Mouse (Mus musculus) neural tube, embryonic 15.5 days (tissue): ENCODE data around the gene Klhdc7b. TPM values are rescaled to one million over a fixed set of nuclear protein-coding genes. Genes with fewer than 3 reads are reported as not detected.

Experiments
- ATAC-seq: fragments of 200-750 bp; cut with Nextera tagmentation; 2 replicates; pipeline ENCODE4 v1.8.0; 2017; ENCODE audit warnings: mild to moderate bottlenecking, moderate TSS enrichment, moderate library complexity; ENCODE audit not compliant: low FRiP score
- H3K27ac ChIP-seq: fragments of 300-500 bp; sonication (generic); replicated peaks from 2 replicates; pipeline ENCODE4 v1.5.1; 2015; ENCODE audit warnings: mild to moderate bottlenecking, inconsistent platforms
- H3K27me3 ChIP-seq: fragments of 300-500 bp; sonication (generic); replicated peaks from 2 replicates; pipeline ENCODE4 v1.6.1; 2015; ENCODE audit warnings: inconsistent platforms
- H3K36me3 ChIP-seq: fragments of 300-500 bp; sonication (generic); 2 replicates; pipeline ENCODE4 v1.6.1; 2015; ENCODE audit warnings: inconsistent platforms
- H3K4me1 ChIP-seq: fragments of 300-500 bp; sonication (generic); 2 replicates; pipeline ENCODE4 v1.6.1; 2015; ENCODE audit warnings: inconsistent platforms
- H3K4me2 ChIP-seq: fragments of 300-500 bp; sonication (generic); 2 replicates; pipeline ENCODE4 v1.6.1; 2015; ENCODE audit warnings: inconsistent platforms, mild to moderate bottlenecking, moderate library complexity
- H3K4me3 ChIP-seq: fragments of 300-500 bp; sonication (generic); replicated peaks from 2 replicates; pipeline ENCODE4 v1.5.1; 2015; ENCODE audit warnings: mild to moderate bottlenecking, inconsistent platforms
- H3K9ac ChIP-seq: fragments of 300-500 bp; sonication (generic); replicated peaks from 2 replicates; pipeline ENCODE4 v1.6.1; 2015; ENCODE audit warnings: mild to moderate bottlenecking, inconsistent platforms
- H3K9me3 ChIP-seq: fragments of 300-500 bp; sonication (generic); replicated peaks from 2 replicates; pipeline ENCODE4 v1.6.1; 2016; ENCODE audit warnings: inconsistent platforms
- WGBS: fragments of 180-500 bp; shearing (Covaris S2); methylation state at CpG from one replicate; pipeline ENCODE4 v1.1.7; 2015; ENCODE audit warnings: mixed read lengths; 5-methylcytosine and 5-hydroxymethylcytosine counted together
- polyA plus RNA-seq: library from polyadenylated mRNA; unstranded; fragments of >200 nt; fragmentation: Nextera tagmentation; extraction: Ambion mirVana; gene quantifications from 2 replicates; pipeline ENCODE4 v1.2.1, GENCODE M21; 2015

Klhdc7b gene
- polyA plus RNA-seq, 1 experiment from 2014 or later = 0.05 TPM

DNA sequence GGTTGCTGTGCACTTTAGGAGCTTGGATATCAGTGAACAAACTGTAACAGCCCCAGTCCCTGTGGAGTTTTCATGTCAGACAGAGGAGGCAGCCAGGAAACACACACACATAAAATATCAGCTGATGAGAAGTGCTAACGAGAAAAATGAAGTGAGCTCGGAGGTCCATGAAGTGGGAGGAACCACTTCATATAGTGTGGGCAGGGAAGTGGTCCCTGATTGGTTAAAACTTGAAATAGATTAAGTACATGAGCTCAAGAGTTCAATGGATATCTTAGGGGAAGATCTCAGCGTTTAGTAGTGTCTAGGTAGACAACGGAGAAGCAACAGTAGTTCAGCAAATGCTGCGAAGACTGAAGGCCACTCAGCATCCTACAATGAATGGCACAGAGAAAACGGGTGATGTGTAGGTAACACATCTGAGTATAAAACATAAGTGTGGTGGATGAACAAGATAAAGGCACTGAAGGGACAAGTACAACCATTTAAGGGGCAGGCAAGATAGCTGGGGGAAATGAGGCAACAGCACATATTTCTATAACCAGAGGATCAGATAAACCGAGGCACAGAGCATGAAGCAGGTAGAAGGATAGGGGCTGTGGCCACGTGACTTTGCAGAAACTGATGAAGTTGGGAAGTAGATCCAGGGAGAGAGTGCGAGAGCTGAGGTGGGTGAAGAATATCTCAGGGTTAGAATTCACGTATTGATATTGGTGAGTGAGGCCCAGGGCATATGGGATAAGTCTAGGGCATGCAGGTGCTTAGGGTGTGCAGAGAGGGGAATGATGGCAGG, 20.3 kb downstream of the Klhdc7b start:
- H3K27me3 ChIP-seq = no peaks in the 10 kb centered on the region
- no peaks in the 10 kb centered on the region; the same call in 1 of the 2 replicates for H3K36me3 ChIP-seq
- no peak overlapping the region for H3K4me2 ChIP-seq
- no peaks in the 10 kb centered on the region for H3K4me1 ChIP-seq
- peaks cover 6% of the 10 kb centered on the region; the same call in 1 of the 2 replicates for H3K9me3 ChIP-seq
- 87% methylated on average over 10 of the region's 10 CpGs for WGBS
- no peak overlapping the region for H3K4me3 ChIP-seq
- H3K9ac ChIP-seq = no peak overlapping the region
- no peak overlapping the region for H3K27ac ChIP-seq
- no peak for ATAC-seq

DNA sequence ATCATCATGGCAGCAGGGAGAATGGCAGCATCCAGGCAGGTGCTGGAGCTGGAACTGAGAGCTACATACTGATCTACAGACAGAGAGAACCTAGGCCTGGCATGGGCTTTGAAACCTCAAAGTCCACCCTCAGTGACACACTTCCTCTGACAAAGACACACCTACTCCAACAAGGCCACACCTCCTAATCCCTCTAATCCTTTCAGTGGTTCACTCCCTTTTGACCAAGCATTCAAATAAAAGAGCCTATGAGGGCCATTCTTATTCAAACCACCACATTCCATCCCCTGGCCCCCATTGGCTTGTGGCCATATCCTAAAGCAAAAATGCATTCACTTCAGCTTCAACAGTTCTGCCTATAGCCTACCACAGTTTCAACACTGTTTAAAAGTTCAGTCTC, 22.0 kb downstream of the Klhdc7b start:
- no peaks in the 10 kb centered on the region for H3K27me3 ChIP-seq
- no peak overlapping the region for H3K4me2 ChIP-seq
- no peaks in the 10 kb centered on the region for H3K4me1 ChIP-seq
- H3K9ac ChIP-seq = no peak overlapping the region
- no peak overlapping the region for H3K4me3 ChIP-seq
- no peak for ATAC-seq
- no peak overlapping the region for H3K27ac ChIP-seq
- H3K9me3 ChIP-seq = peaks cover 6% of the 10 kb centered on the region; the same call in 1 of the 2 replicates
- no peaks in the 10 kb centered on the region; the same call in 1 of the 2 replicates for H3K36me3 ChIP-seq

DNA sequence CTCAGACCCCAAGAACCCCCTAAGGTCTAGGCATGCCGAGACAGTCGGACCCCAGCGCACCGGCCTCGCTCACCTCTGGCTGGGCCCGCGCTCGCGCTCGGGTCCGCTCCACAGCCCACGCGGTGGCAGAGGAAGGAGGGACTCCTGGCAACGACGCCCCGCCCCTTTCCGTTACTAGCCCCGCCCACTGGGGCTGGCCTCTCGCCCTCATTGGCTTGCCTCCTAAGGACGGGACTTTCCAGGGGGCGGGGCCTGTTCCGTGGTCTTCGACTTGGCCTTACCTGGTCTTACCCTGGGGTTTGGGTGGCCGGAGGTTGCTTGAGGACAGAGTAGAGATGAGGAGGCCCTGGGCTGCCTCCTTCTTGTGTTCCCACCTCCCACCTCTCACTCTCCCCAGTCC, 25.4 kb downstream of the Klhdc7b start, which contains the start of gene Syce3:
Syce3 (minus strand) TSS at position 386 of the 400 bp plus-strand sequence.
- Histone ChIP-seq H3K27me3 (no peaks in the 10 kb centered on the region), H3K27ac (no peak within 1 kb of the TSS), H3K9ac (no peak within 1 kb of the TSS), H3K4me2 (no peak within 1 kb of the TSS), H3K36me3 (no peaks in the 10 kb centered on the region; the same call in 1 of the 2 replicates), H3K4me1 (no peaks in the 10 kb centered on the region), H3K9me3 (peaks cover 6% of the 10 kb centered on the region; the same call in 1 of the 2 replicates), H3K4me3 (no peak within 1 kb of the TSS)
- 86% methylated on average over 24 of the region's 24 CpGs for WGBS
- no peak for ATAC-seq

DNA sequence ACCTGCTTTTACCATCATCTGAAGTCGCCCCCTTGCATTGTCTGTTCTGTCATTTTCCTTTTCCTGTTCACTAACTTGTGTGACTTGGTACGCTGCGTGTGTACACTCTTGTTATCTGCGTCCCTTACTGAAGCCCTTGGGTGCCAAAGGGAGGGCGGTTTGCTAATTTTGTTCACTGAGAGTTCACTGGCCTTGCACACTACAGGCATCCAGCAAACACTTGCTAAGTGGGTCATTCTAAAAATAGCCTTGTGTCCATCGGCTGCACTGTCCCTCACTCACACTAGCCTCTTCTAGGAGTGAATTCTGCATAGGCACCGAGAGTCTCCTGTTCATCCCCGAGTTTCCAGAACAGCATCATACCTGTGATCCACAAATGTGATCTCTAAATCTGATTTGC, 30.6 kb downstream of the Klhdc7b start:
- Histone ChIP-seq H3K27me3 (no peaks in the 10 kb centered on the region), H3K4me3 (no peak overlapping the region), H3K9ac (no peak overlapping the region), H3K4me1 (no peaks in the 10 kb centered on the region), H3K27ac (no peak overlapping the region), H3K36me3 (peaks cover 30% of the 10 kb centered on the region), H3K9me3 (no peaks in the 10 kb centered on the region), H3K4me2 (no peak overlapping the region)
- WGBS = 90% methylated on average over 8 of the region's 8 CpGs
- no peak for ATAC-seq

DNA sequence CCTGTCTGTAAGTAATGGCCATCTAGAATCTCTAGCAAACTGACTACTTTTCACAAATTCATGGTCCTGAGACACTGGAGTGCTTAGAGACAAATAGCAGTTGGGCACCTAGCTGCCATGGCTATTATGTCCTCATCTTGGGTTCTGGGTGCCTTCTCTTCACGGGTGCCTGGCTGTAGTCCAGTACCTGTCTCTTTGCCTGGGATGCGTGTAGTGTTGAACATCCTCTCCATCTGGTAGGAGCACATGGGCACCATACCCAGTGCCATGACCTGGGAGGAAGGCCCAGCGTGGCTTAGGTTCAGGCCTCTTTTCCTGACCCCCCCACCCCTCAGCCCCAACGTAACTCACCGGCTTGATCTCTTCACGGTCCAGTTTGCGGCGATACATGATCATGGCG, 37.2 kb downstream of the Klhdc7b start:
- peaks cover 56% of the 10 kb centered on the region for H3K36me3 ChIP-seq

DNA sequence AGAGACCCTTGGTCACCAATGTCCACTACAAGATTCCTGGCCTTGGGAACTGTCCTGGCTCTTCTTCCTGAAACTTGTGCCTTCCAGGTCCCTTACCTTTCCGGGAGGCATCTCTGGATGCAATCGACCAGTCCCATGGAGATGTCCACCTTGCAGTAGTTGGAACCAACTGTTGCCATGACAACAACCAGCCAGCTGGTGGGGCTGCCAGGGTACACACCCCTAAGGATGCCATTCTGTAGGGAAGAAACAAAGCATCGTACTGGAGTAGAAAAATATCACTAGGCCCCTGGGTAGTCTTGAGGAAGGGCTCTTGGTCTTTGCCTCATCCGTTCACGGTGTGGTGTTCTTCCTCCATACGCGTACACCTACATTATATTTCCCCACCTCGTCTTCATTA, 39.9 kb downstream of the Klhdc7b start:
- Histone ChIP-seq H3K4me1 (peaks cover 12% of the 10 kb centered on the region), H3K9ac (no peak overlapping the region), H3K36me3 (peaks cover 46% of the 10 kb centered on the region), H3K27me3 (no peaks in the 10 kb centered on the region), H3K4me2 (no peak overlapping the region), H3K9me3 (no peaks in the 10 kb centered on the region), H3K27ac (no peak overlapping the region), H3K4me3 (no peak overlapping the region)
- WGBS = 90% methylated on average over 8 of the region's 8 CpGs
- ATAC-seq = no peak

More for the DNA sequence above, 37.2 kb downstream of the Klhdc7b start:
- H3K4me3 ChIP-seq = no peak overlapping the region
- no peak overlapping the region for H3K4me2 ChIP-seq
- ATAC-seq = no peak
- H3K9ac ChIP-seq = no peak overlapping the region
- no peaks in the 10 kb centered on the region for H3K27me3 ChIP-seq
- no peaks in the 10 kb centered on the region for H3K9me3 ChIP-seq
- WGBS = 90% methylated on average over 9 of the region's 9 CpGs
- no peak overlapping the region for H3K27ac ChIP-seq
- no peaks in the 10 kb centered on the region for H3K4me1 ChIP-seq

DNA sequence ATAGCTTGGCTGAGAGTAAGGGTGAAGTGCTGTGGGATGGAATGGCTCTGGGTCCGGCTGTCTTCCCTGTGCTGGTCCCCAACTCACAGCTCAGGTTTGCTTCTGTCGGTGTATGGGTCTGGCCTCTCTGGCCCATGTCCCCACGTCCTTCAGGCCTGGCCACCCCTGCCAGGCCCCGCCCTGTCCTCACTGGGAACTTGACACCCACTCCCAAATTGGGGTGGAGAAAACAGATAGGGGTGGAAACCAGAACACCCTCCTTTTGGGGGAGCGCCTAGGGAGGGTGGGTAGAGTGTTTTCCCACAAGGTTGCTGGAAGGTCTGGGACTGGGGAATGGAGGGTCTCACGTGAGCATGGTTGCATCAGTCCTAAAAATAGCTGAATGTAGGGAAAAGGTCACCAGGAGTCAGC, 41.0 kb downstream of the Klhdc7b start, which contains the start of gene Cpt1b:
Cpt1b (minus strand) TSS at position 153 of the 411 bp plus-strand sequence.
- WGBS = 45% methylated on average over 6 of the region's 6 CpGs
- peaks cover 36% of the 10 kb centered on the region for H3K36me3 ChIP-seq

DNA sequence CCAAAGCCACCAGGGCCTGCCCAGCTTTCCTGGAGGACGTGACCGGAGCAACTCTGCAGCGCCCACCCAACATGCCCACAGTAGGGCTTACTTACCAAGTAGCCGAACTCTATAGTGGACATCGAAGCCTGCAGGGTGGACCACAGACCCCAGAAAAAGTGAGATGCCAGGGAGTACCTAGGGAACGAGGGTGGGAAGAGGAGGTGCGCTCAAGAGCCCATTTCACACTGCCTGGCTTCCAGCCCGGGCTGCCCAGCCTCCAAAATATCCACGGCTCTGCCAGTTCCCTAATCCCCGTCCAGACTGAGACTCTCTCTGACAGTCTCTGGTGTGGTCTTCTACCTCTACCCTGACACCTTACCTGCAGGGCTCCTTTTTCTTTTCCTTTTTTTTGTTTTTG, 42.0 kb downstream of the Klhdc7b start:
- H3K4me3 ChIP-seq = no peak overlapping the region
- WGBS = 92% methylated on average over 10 of the region's 10 CpGs
- H3K9ac ChIP-seq = no peak overlapping the region
- H3K9me3 ChIP-seq = no peaks in the 10 kb centered on the region
- H3K4me1 ChIP-seq = peaks cover 27% of the 10 kb centered on the region
- H3K36me3 ChIP-seq = peaks cover 36% of the 10 kb centered on the region
- no peak overlapping the region for H3K27ac ChIP-seq
- no peak overlapping the region for H3K4me2 ChIP-seq
- H3K27me3 ChIP-seq = no peaks in the 10 kb centered on the region
- ATAC-seq = no peak

More for the DNA sequence above, 41.0 kb downstream of the Klhdc7b start, which contains the start of gene Cpt1b:
- no peak within 1 kb of the TSS for H3K27ac ChIP-seq
- H3K4me1 ChIP-seq = peaks cover 19% of the 10 kb centered on the region
- no peak within 1 kb of the TSS for H3K9ac ChIP-seq
- H3K27me3 ChIP-seq = no peaks in the 10 kb centered on the region
- H3K4me3 ChIP-seq = no peak within 1 kb of the TSS
- no peak within 1 kb of the TSS for H3K4me2 ChIP-seq
- H3K9me3 ChIP-seq = no peaks in the 10 kb centered on the region
- no peak for ATAC-seq

DNA sequence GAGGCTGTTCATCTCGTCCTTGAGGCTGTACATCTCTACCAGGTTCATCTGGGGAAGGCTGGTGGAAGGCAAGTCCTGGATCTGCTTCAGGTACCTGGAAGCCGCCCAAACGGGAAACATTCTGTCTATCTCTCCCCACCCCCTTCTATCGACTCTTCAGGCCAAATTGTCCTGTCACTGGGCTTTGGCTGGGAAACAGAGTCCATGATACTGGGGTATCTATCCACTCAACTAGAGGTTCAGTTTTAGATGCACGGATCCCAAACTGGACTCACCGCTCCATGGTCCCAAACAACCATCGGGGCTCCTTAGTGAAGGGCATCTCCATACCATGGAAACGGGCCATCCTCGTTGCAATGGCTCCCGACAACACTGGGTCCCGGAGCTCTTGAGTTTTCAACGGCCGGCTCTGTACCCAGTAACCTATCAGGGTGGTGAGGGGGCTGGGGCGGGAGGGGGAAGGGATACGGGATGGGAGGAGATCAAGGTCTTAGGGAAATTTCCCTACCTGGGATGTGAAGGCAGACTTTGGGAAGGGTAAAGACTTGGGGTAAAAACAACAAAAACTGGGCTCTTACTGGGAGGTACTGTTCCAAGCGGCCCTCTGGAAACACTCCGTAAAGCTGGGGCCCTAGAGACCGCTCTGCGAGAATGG, 43.5 kb downstream of the Klhdc7b start:
- 79% methylated on average over 19 of the region's 19 CpGs for WGBS
- H3K27ac ChIP-seq = no peak overlapping the region
- peak overlapping the region; percentile 75 for H3K9ac ChIP-seq
- peaks cover 32% of the 10 kb centered on the region for H3K36me3 ChIP-seq
- H3K9me3 ChIP-seq = no peaks in the 10 kb centered on the region
- H3K27me3 ChIP-seq = no peaks in the 10 kb centered on the region
- H3K4me2 ChIP-seq = peak overlapping the region; percentile 89
- H3K4me3 ChIP-seq = peak overlapping the region; percentile 88
- H3K4me1 ChIP-seq = peaks cover 29% of the 10 kb centered on the region
- no peak for ATAC-seq

DNA sequence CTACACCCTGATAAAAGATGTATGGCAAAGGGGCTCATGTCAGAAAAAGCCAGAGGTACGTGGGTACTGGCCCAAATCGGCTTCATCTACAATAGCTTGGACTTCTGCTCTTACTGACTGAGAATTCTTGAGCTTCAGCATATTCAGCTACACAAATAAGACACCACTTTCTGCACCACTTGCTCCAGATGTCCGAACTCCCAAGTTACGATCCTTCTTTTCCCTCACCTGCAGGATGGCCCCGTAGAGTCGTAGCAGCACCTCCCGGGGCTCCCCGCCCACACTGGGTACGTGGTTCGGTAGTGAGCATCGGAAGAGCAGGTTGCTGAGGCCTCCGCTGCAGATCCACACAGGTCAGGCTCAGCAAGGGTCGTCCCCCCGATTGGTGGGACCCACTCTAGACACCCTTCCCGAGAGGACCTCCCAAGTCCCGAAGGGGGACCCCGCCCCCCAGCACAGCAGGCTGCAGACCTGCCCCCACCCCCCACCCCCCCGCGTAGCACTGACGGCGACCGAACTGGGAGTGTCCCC, 44.2 kb downstream of the Klhdc7b start:
- Histone ChIP-seq H3K27me3 (no peaks in the 10 kb centered on the region), H3K9ac (peak overlapping the region; percentile 75), H3K4me3 (peak overlapping the region; percentile 88), H3K36me3 (peaks cover 27% of the 10 kb centered on the region), H3K9me3 (no peaks in the 10 kb centered on the region), H3K27ac (peak overlapping the region; percentile 93), H3K4me1 (peaks cover 29% of the 10 kb centered on the region), H3K4me2 (peak overlapping the region; percentile 89)
- 5% methylated on average over 22 of the region's 22 CpGs for WGBS
- ATAC-seq = peak; percentile 51

DNA sequence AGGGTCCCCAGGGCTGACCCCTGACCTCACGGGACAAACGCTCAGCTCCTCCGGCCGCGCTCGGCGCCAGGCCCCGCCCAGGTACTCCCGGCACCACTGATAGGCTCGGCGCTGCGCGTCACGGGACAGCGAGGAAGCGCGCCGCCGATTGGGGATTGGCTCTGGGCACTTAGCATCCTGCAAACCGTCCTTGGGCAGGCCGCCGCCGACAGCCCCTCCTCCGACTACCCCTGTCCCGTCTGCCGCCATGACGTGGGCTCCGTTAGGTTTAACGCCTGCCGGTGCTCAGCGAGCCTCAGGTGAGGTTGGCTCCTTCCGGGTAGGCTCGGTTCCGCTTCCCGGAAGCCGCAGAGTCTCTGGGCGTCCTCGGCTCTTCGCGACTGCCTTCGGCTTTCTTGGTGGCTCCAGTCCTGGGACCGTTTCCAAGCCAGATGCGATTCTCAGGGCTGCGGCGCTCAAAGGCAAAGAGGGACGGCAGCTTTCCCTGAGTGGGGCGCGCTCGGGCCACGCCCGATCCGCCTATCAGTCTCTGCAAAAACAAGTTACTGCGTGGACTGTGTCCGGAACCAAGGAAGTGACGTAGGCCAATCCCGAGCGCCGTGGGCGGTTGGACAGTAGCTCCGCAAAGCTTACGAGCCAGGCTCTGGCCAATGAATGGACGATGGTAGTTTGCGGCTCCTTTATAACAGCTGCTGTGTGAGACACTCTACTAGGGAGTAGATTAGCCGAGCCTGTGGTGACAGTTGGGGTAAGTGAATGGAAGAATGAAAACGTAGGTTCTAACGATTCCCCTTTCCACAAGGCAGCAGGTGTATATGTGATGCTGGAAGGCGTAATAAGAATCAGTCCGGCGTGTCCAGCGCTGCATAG, 44.9 kb downstream of the Klhdc7b start, which contains the start of the genes C730034F03Rik, Gm44502 and Chkb:
C730034F03Rik (plus strand) TSS at position 238 of the 870 bp plus-strand sequence.
Gm44502 (minus strand) TSS at position 345 of the 870 bp plus-strand sequence.
Chkb (minus strand) TSS at position 557 of the 870 bp plus-strand sequence.
- ATAC-seq = peak; percentile 95
- Histone ChIP-seq H3K9ac (peak within 1 kb of the TSS; percentile 75), H3K4me3 (peak within 1 kb of the TSS; percentile 88), H3K9me3 (no peaks in the 10 kb centered on the region), H3K4me2 (peak within 1 kb of the TSS; percentile 89), H3K27me3 (no peaks in the 10 kb centered on the region), H3K4me1 (peaks cover 29% of the 10 kb centered on the region), H3K36me3 (peaks cover 22% of the 10 kb centered on the region), H3K27ac (peak within 1 kb of the TSS; percentile 93)
- under 1% methylated on average over 70 of the region's 70 CpGs for WGBS
